In genomic region chr6:84647197-84647596, GRCm38 (mm10) we compare ENCODE assay signal across 26 mouse cellular contexts. TPM values are rescaled to one million over a fixed set of nuclear protein-coding genes. Genes with fewer than 3 reads are reported as not detected.
A peak's percentile ranks its signal among the peaks of the same experiment; 100 is the strongest.
DNase-seq lines count a peak whose midpoint lies in the region; ATAC-seq lines count a peak whose summit lies in the region.
"Had no signal": no experiment of that assay in that cellular context is flagged by ENCODE, and none has a peak within 500 bp of the region (broad histone marks: within the 10 kb centered on the region; RNA-seq: fewer than 3 reads in every experiment).

No protein-coding gene starts in this region.

- H3K27me3 ChIP-seq in midbrain, embryonic 14.5 days (ENCODE audit: control insufficient read depth, insufficient read depth, low read length) = no peaks in the 10 kb centered on the region
- no peaks in the 10 kb centered on the region for H3K27me3 ChIP-seq in midbrain, embryonic 10.5 days (ENCODE audit: low read depth, poor library complexity, severe bottlenecking)
- H3K27me3 ChIP-seq in embryonic facial prominence, embryonic 14.5 days (replicated peaks; ENCODE audit: control insufficient read depth, insufficient read depth, low read length) = no peaks in the 10 kb centered on the region
- H3K27me3 ChIP-seq: heart, embryonic 13.5 days; liver, embryonic 15.5 days; lung, embryonic 15.5 days had no signal

- ATAC-seq in midbrain, embryonic 14.5 days (ENCODE audit: low FRiP score, low TSS enrichment) = no peak
- peak; percentile 60; the same call in 1 of the 2 replicates for ATAC-seq in embryonic facial prominence, embryonic 14.5 days (ENCODE audit: low read depth)
- ATAC-seq: CD4-positive, CD25-positive, alpha-beta regulatory T cell, adult 4 months; forebrain, postnatal 0 days; inflammation-experienced regulatory T-cells, adult 6 months had no signal

- H3K36me3 ChIP-seq in midbrain, embryonic 14.5 days (ENCODE audit: control insufficient read depth, insufficient read depth, low read length) = no peaks in the 10 kb centered on the region
- no peaks in the 10 kb centered on the region for H3K36me3 ChIP-seq in midbrain, embryonic 10.5 days
- no peaks in the 10 kb centered on the region for H3K36me3 ChIP-seq in embryonic facial prominence, embryonic 14.5 days (ENCODE audit: control insufficient read depth, insufficient read depth, low read length)
- H3K36me3 ChIP-seq: heart, embryonic 13.5 days; limb, embryonic 10.5 days; liver, embryonic 15.5 days; lung, embryonic 15.5 days had no signal

- no peak overlapping the region for H3K4me3 ChIP-seq in midbrain, embryonic 14.5 days (replicated peaks; ENCODE audit: low read depth, low read length)
- no peak overlapping the region for H3K4me3 ChIP-seq in midbrain, embryonic 10.5 days
- H3K4me3 ChIP-seq in embryonic facial prominence, embryonic 14.5 days (ENCODE audit: low read depth, low read length) = no peak overlapping the region
- H3K4me3 ChIP-seq: heart, adult 2 months; heart, embryonic 13.5 days; limb, embryonic 10.5 days; liver, embryonic 15.5 days; lung, embryonic 15.5 days had no signal

- peak; percentile 11 to 15 for DNase-seq in cerebellum, postnatal 25 days
- DNase-seq in cerebellum, adult 8-10 months = no peak
- DNase-seq in midbrain, embryonic 14.5 days = peak; percentile 38
- no peak for DNase-seq in midbrain, embryonic 10.5 days (ENCODE audit: low spot score)
- peak; percentile 24 for DNase-seq in embryonic facial prominence, embryonic 14.5 days (ENCODE audit: low spot score)
- peak; percentile 66 for DNase-seq in retina, postnatal 1 day
- DNase-seq in c-Kit-positive CD71-positive TER-119-positive erythroid progenitor cells, embryonic 14.5 days (ENCODE audit: low spot score) = no peak
- DNase-seq: adrenal gland, postnatal 25 days; cerebellum, adult 11-12 months; forebrain, postnatal 0 days; gastrocnemius, postnatal 25 days; heart, adult 2 months; kidney, adult 18-20 months; liver; lung, postnatal 4 days; right cerebral cortex, postnatal 14 days; thymus, adult 2 months; thymus, postnatal 4 days had no signal

- H3K9ac ChIP-seq in midbrain, embryonic 14.5 days (replicated peaks; ENCODE audit: low read length) = no peak overlapping the region
- no peak overlapping the region for H3K9ac ChIP-seq in embryonic facial prominence, embryonic 14.5 days (ENCODE audit: low read depth, low read length)
- H3K9ac ChIP-seq: forebrain, postnatal 0 days; heart, embryonic 13.5 days; liver, embryonic 15.5 days; lung, embryonic 15.5 days had no signal

- H3K4me2 ChIP-seq in midbrain, embryonic 14.5 days (ENCODE audit: low read length) = no peak overlapping the region
- H3K4me2 ChIP-seq in embryonic facial prominence, embryonic 14.5 days (ENCODE audit: low read depth, low read length) = no peak overlapping the region
- H3K4me2 ChIP-seq: heart, embryonic 13.5 days; liver, embryonic 15.5 days; lung, embryonic 15.5 days had no signal

- H3K4me1 ChIP-seq in midbrain, embryonic 14.5 days (ENCODE audit: control insufficient read depth, insufficient read depth, low read length) = peaks cover 15% of the 10 kb centered on the region
- no peaks in the 10 kb centered on the region for H3K4me1 ChIP-seq in midbrain, embryonic 10.5 days
- peaks cover 10% of the 10 kb centered on the region; the same call in 1 of the 2 replicates for H3K4me1 ChIP-seq in embryonic facial prominence, embryonic 14.5 days (ENCODE audit: control insufficient read depth, insufficient read depth, low read length)
- H3K4me1 ChIP-seq: liver, embryonic 15.5 days; lung, embryonic 15.5 days had no signal

- H3K9me3 ChIP-seq in midbrain, embryonic 14.5 days (ENCODE audit: control insufficient read depth, low read length) = no peaks in the 10 kb centered on the region
- H3K9me3 ChIP-seq in midbrain, embryonic 10.5 days (replicated peaks) = no peaks in the 10 kb centered on the region
- no peaks in the 10 kb centered on the region for H3K9me3 ChIP-seq in embryonic facial prominence, embryonic 14.5 days (ENCODE audit: control insufficient read depth, low read length)
- H3K9me3 ChIP-seq: heart, embryonic 13.5 days; limb, embryonic 10.5 days; liver, embryonic 15.5 days; lung, embryonic 15.5 days had no signal

- WGBS in midbrain, embryonic 14.5 days = 57% methylated on average over 4 of the region's 4 CpGs
- WGBS in midbrain, embryonic 10.5 days = 80% methylated on average over 4 of the region's 4 CpGs
- 66% methylated on average over 4 of the region's 4 CpGs for WGBS in embryonic facial prominence, embryonic 14.5 days

- H3K27ac ChIP-seq in midbrain, embryonic 14.5 days (replicated peaks; ENCODE audit: low read depth, low read length) = no peak overlapping the region
- no peak overlapping the region for H3K27ac ChIP-seq in midbrain, embryonic 10.5 days (replicated peaks)
- H3K27ac ChIP-seq in embryonic facial prominence, embryonic 14.5 days (replicated peaks; ENCODE audit: low read depth, low read length) = no peak overlapping the region
- H3K27ac ChIP-seq: heart, adult 2 months; heart, embryonic 13.5 days; kidney, postnatal 0 days; limb, embryonic 10.5 days; liver, embryonic 15.5 days; lung, embryonic 15.5 days; stomach, postnatal 0 days had no signal

RNA-seq across cellular contexts. Expression of gene Cyp26b1, which starts 53.5 kb away (rescaled TPM):
- 21.9 and 29.5 TPM in 2 replicates for polyA plus RNA-seq in midbrain, embryonic 14.5 days (2014; fragmentation: Nextera tagmentation; extraction: Ambion mirVana)
- 2.4 and 2.7 TPM in 2 replicates for polyA plus RNA-seq in midbrain, embryonic 10.5 days (2016; fragmentation: Nextera tagmentation; extraction: Ambion mirVana)
- polyA plus RNA-seq in embryonic facial prominence, embryonic 14.5 days (2014; fragmentation: Nextera tagmentation; extraction: Ambion mirVana) = 6.9 and 8.0 TPM in 2 replicates

Comparison
In these comparisons a context has a peak if more than half of its experiments do, and no peak if none do; other contexts are left out.
1. DNase-seq: peak in cerebellum, postnatal 25 days (2 of 2), midbrain, embryonic 14.5 days (single experiment), embryonic facial prominence, embryonic 14.5 days (single experiment) and retina, postnatal 1 day (single experiment); none in cerebellum, adult 8-10 months (single experiment), midbrain, embryonic 10.5 days (single experiment) and c-Kit-positive CD71-positive TER-119-positive erythroid progenitor cells, embryonic 14.5 days (single experiment).